Mouse (Mus musculus) midbrain, embryonic 15.5 days (tissue): ENCODE data around the gene Hdac11. TPM values are rescaled to one million over a fixed set of nuclear protein-coding genes. Genes with fewer than 3 reads are reported as not detected.

Source experiments
- ATAC-seq: fragments of 200-750 bp; cut with Nextera tagmentation; replicated peaks from 2 replicates; pipeline ENCODE4 v1.8.0; 2017; ENCODE audit warnings: moderate TSS enrichment
- H3K27ac ChIP-seq: fragments of 300-500 bp; sonication (generic); 2 replicates; pipeline ENCODE4 v1.5.1; 2015; ENCODE audit warnings: mild to moderate bottlenecking, inconsistent platforms
- H3K27me3 ChIP-seq: fragments of 300-500 bp; sonication (generic); replicated peaks from 2 replicates; pipeline ENCODE4 v1.6.1; 2015; ENCODE audit warnings: inconsistent platforms
- H3K36me3 ChIP-seq: fragments of 300-500 bp; sonication (generic); replicated peaks from 2 replicates; pipeline ENCODE4 v1.6.1; 2015; ENCODE audit warnings: inconsistent platforms
- H3K4me1 ChIP-seq: fragments of 300-500 bp; sonication (generic); 2 replicates; pipeline ENCODE4 v1.6.1; 2015; ENCODE audit warnings: inconsistent platforms
- H3K4me2 ChIP-seq: fragments of 300-500 bp; sonication (generic); 2 replicates; pipeline ENCODE4 v1.6.1; 2015; ENCODE audit warnings: inconsistent platforms, mild to moderate bottlenecking, moderate library complexity
- H3K4me3 ChIP-seq: fragments of 300-500 bp; sonication (generic); 2 replicates; pipeline ENCODE4 v1.5.1; 2015; ENCODE audit warnings: mild to moderate bottlenecking, inconsistent platforms
- H3K9ac ChIP-seq: fragments of 300-500 bp; sonication (generic); 2 replicates; pipeline ENCODE4 v1.6.1; 2015; ENCODE audit warnings: mild to moderate bottlenecking, inconsistent platforms
- H3K9me3 ChIP-seq: fragments of 300-500 bp; sonication (generic); 2 replicates; pipeline ENCODE4 v1.6.1; 2016; ENCODE audit warnings: inconsistent platforms
- WGBS: fragments of 180-500 bp; shearing (Covaris S2); methylation state at CpG from one replicate; pipeline ENCODE4 v1.1.7; 2015; ENCODE audit warnings: mixed read lengths; 5-methylcytosine and 5-hydroxymethylcytosine counted together
- polyA plus RNA-seq: library from polyadenylated mRNA; unstranded; fragments of >200 nt; fragmentation: Nextera tagmentation; extraction: Ambion mirVana; gene quantifications from 2 replicates; pipeline ENCODE4 v1.2.1, GENCODE M21; 2015

Gene Hdac11
- polyA plus RNA-seq, 1 experiment from 2014 or later = 46.5 TPM

- ATAC-seq = no peak
- H3K36me3 ChIP-seq = no peaks in the 10 kb centered on the region
- peaks cover 29% of the 10 kb centered on the region for H3K4me1 ChIP-seq
- no peaks in the 10 kb centered on the region for H3K27me3 ChIP-seq
- H3K4me2 ChIP-seq = no peak overlapping the region
- peak overlapping the region; percentile 84 for H3K27ac ChIP-seq
- H3K9me3 ChIP-seq = no peaks in the 10 kb centered on the region
- no peak overlapping the region for H3K9ac ChIP-seq
- no peak overlapping the region for H3K4me3 ChIP-seq
- WGBS = 61% methylated on average over 5 of the region's 5 CpGs
Observed at GRCm38 (mm10) chr6:91145572-91145971, 10.9 kb upstream of the Hdac11 start.

- peak; percentile 89 for ATAC-seq
- no peaks in the 10 kb centered on the region for H3K27me3 ChIP-seq
- no peaks in the 10 kb centered on the region for H3K36me3 ChIP-seq
- WGBS = 9% methylated on average over 5 of the region's 5 CpGs
- H3K27ac ChIP-seq = peak overlapping the region; percentile 84
- no peak overlapping the region for H3K9ac ChIP-seq
- no peaks in the 10 kb centered on the region for H3K9me3 ChIP-seq
- no peak overlapping the region for H3K4me3 ChIP-seq
- H3K4me2 ChIP-seq = no peak overlapping the region
- H3K4me1 ChIP-seq = peaks cover 29% of the 10 kb centered on the region
Observed at GRCm38 (mm10) chr6:91146443-91147151, 9.9 kb upstream of the Hdac11 start.

- no peak overlapping the region for H3K4me2 ChIP-seq
- no peaks in the 10 kb centered on the region for H3K36me3 ChIP-seq
- H3K9me3 ChIP-seq = no peaks in the 10 kb centered on the region
- H3K27ac ChIP-seq = peak overlapping the region; percentile 84
- no peak overlapping the region for H3K4me3 ChIP-seq
- H3K9ac ChIP-seq = no peak overlapping the region
- no peaks in the 10 kb centered on the region for H3K27me3 ChIP-seq
- 71% methylated on average over 2 of the region's 2 CpGs for WGBS
- peaks cover 33% of the 10 kb centered on the region for H3K4me1 ChIP-seq
- ATAC-seq = peak; percentile 78
Observed at GRCm38 (mm10) chr6:91147152-91147770, 9.2 kb upstream of the Hdac11 start.

GRCm38 (mm10) chr6:91152892-91153548 lies 3.4 kb upstream of the Hdac11 start:
- peaks cover 56% of the 10 kb centered on the region for H3K4me1 ChIP-seq
- H3K4me2 ChIP-seq = peak overlapping the region; percentile 41
- 38% methylated on average over 7 of the region's 7 CpGs for WGBS
- H3K9me3 ChIP-seq = no peaks in the 10 kb centered on the region
- no peaks in the 10 kb centered on the region for H3K27me3 ChIP-seq
- ATAC-seq = no peak
- peak overlapping the region; percentile 23; the same call in 1 of the 2 replicates for H3K4me3 ChIP-seq
- H3K27ac ChIP-seq = peak overlapping the region; percentile 93
- no peaks in the 10 kb centered on the region for H3K36me3 ChIP-seq
- H3K9ac ChIP-seq = peak overlapping the region; percentile 19; the same call in 1 of the 2 replicates

- Histone ChIP-seq H3K27ac (peak overlapping the region; percentile 93), H3K4me1 (peaks cover 62% of the 10 kb centered on the region), H3K9me3 (no peaks in the 10 kb centered on the region), H3K4me3 (peak overlapping the region; percentile 23), H3K27me3 (no peaks in the 10 kb centered on the region), H3K4me2 (peak overlapping the region; percentile 41), H3K36me3 (no peaks in the 10 kb centered on the region), H3K9ac (no peak overlapping the region)
- ATAC-seq = peak; percentile 89
- WGBS = 0% methylated on average over 10 of the region's 10 CpGs
Observed at GRCm38 (mm10) chr6:91153549-91154064, 2.9 kb upstream of the Hdac11 start.

GRCm38 (mm10) chr6:91154685-91155084 lies 1.8 kb upstream of the Hdac11 start:
- Histone ChIP-seq H3K27ac (peak overlapping the region; percentile 93), H3K36me3 (no peaks in the 10 kb centered on the region), H3K4me1 (peaks cover 72% of the 10 kb centered on the region), H3K9ac (no peak overlapping the region), H3K4me2 (no peak overlapping the region; the same call in 1 of the 2 replicates), H3K9me3 (no peaks in the 10 kb centered on the region), H3K4me3 (no peak overlapping the region), H3K27me3 (no peaks in the 10 kb centered on the region)
- 61% methylated on average over 4 of the region's 4 CpGs for WGBS
- ATAC-seq = no peak

- Histone ChIP-seq H3K9ac (no peak overlapping the region), H3K4me2 (no peak overlapping the region), H3K4me1 (peaks cover 78% of the 10 kb centered on the region), H3K27me3 (no peaks in the 10 kb centered on the region), H3K9me3 (no peaks in the 10 kb centered on the region), H3K27ac (peak overlapping the region; percentile 93), H3K4me3 (no peak overlapping the region), H3K36me3 (no peaks in the 10 kb centered on the region)
- WGBS = 72% methylated on average over 3 of the region's 3 CpGs
- no peak for ATAC-seq
Observed at GRCm38 (mm10) chr6:91155286-91155685, 1.2 kb upstream of the Hdac11 start.

GRCm38 (mm10) chr6:91156062-91156461 lies 403 bp upstream of the Hdac11 start:
- Histone ChIP-seq H3K4me2 (peak overlapping the region; percentile 74), H3K36me3 (no peaks in the 10 kb centered on the region), H3K4me1 (peaks cover 86% of the 10 kb centered on the region), H3K9me3 (no peaks in the 10 kb centered on the region), H3K27ac (peak overlapping the region; percentile 93), H3K9ac (peak overlapping the region; percentile 65; the same call in 1 of the 2 replicates), H3K27me3 (no peaks in the 10 kb centered on the region), H3K4me3 (peak overlapping the region; percentile 52)
- no peak for ATAC-seq
- 19% methylated on average over 4 of the region's 4 CpGs for WGBS

- no peaks in the 10 kb centered on the region for H3K9me3 ChIP-seq
- H3K27me3 ChIP-seq = no peaks in the 10 kb centered on the region
- H3K4me2 ChIP-seq = peak overlapping the region; percentile 74
- peak overlapping the region; percentile 93 for H3K27ac ChIP-seq
- no peaks in the 10 kb centered on the region for H3K36me3 ChIP-seq
- H3K4me1 ChIP-seq = peaks cover 88% of the 10 kb centered on the region
- ATAC-seq = 0 out of 2 replicates have a peak, but pooled peaks have one; percentile 0
- peak overlapping the region; percentile 52 for H3K4me3 ChIP-seq
- 28% methylated on average over 6 of the region's 6 CpGs for WGBS
- H3K9ac ChIP-seq = peak overlapping the region; percentile 65
Observed at GRCm38 (mm10) chr6:91157237-91157570, 739 bp downstream of the Hdac11 start.

GRCm38 (mm10) chr6:91159047-91159446 lies 2.6 kb downstream of the Hdac11 start:
- H3K27me3 ChIP-seq = no peaks in the 10 kb centered on the region
- 82% methylated on average over 9 of the region's 9 CpGs for WGBS
- H3K4me1 ChIP-seq = peaks cover 72% of the 10 kb centered on the region
- 0 out of 2 replicates have a peak overlapping the region, but pooled peaks have one; percentile 3 for H3K4me3 ChIP-seq
- peak overlapping the region; percentile 74 for H3K4me2 ChIP-seq
- H3K9me3 ChIP-seq = no peaks in the 10 kb centered on the region
- H3K36me3 ChIP-seq = no peaks in the 10 kb centered on the region
- H3K27ac ChIP-seq = peak overlapping the region; percentile 12; the same call in 1 of the 2 replicates
- peak overlapping the region; percentile 23; the same call in 1 of the 2 replicates for H3K9ac ChIP-seq
- no peak for ATAC-seq

- no peak overlapping the region for H3K4me3 ChIP-seq
- no peaks in the 10 kb centered on the region for H3K36me3 ChIP-seq
- peaks cover 67% of the 10 kb centered on the region for H3K4me1 ChIP-seq
- 0 out of 2 replicates have a peak overlapping the region, but pooled peaks have one; percentile 10 for H3K4me2 ChIP-seq
- no peaks in the 10 kb centered on the region for H3K27me3 ChIP-seq
- ATAC-seq = no peak
- no peaks in the 10 kb centered on the region for H3K9me3 ChIP-seq
- 33% methylated on average over 3 of the region's 3 CpGs for WGBS
- H3K27ac ChIP-seq = peak overlapping the region; percentile 64
- no peak overlapping the region for H3K9ac ChIP-seq
Observed at GRCm38 (mm10) chr6:91160399-91160798, 3.9 kb downstream of the Hdac11 start.

- peak overlapping the region; percentile 64; the same call in 1 of the 2 replicates for H3K27ac ChIP-seq
- 68% methylated on average over 2 of the region's 2 CpGs for WGBS
- peaks cover 65% of the 10 kb centered on the region for H3K4me1 ChIP-seq
Observed at GRCm38 (mm10) chr6:91160976-91161375, 4.5 kb downstream of the Hdac11 start.

More at GRCm38 (mm10) chr6:91160976-91161375, 4.5 kb downstream of the Hdac11 start:
- Histone ChIP-seq H3K4me2 (no peak overlapping the region), H3K9me3 (no peaks in the 10 kb centered on the region), H3K9ac (no peak overlapping the region), H3K4me3 (no peak overlapping the region), H3K36me3 (0 out of 2 replicates have a peak, but pooled peaks cover 3% of the 10 kb centered on the region), H3K27me3 (no peaks in the 10 kb centered on the region)
- no peak for ATAC-seq
